Mouse (Mus musculus) bone marrow, adult 2 months (tissue): Measurements from ENCODE around the gene Tada2b.

ENCODE experiments used
- CTCF ChIP-seq: fragments of 200-500 bp; IDR thresholded peaks from 2 replicates; pipeline ENCODE4 v1.5.1; 2011; ENCODE audit warnings: low read length, control low read depth; ENCODE audit not compliant: control insufficient read depth, insufficient read depth
- POLR2A ChIP-seq: fragments of 200-500 bp; IDR thresholded peaks from 2 replicates; pipeline ENCODE4 v1.6.1; 2011; ENCODE audit warnings: low read depth, mild to moderate bottlenecking, control low read depth, low read length, borderline replicate concordance; ENCODE audit not compliant: control insufficient read depth

- TF ChIP-seq CTCF (no peak), POLR2A (no peak)
Observed at GRCm38 (mm10) chr5:36461231-36461630, 22.9 kb downstream of the Tada2b start.
